Mouse (Mus musculus): ENCODE data around the gene Eif4e3.

DNA sequence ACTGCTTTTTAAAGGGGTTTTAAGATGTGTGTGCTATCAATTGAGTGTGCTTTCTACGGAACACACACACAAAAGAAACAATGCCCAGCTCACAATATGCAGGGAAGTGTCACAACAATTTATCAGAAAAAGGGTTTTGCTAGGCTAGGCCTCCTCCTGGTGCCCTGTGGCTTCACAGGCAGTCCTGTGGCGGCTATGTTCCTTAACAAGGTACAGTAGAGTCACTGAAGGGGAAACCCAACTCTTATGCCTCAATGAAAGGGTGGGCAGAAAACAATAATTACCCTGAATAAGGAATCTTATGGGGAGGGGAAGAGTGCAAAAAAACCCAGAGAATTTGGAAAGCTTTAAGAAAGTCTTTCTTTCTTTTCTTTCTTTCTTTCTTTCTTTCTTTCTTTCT is 40.2 kb downstream of the Eif4e3 start:
- no peak for TF ChIP-seq CTCF (IDR thresholded peaks at IDR 0.05; ENCODE audit: control insufficient read depth, insufficient read depth, insufficient replicate concordance, low read depth, low read length)
- TF ChIP-seq POLR2A (IDR thresholded peaks at IDR 0.05; ENCODE audit: control insufficient read depth, low read depth, low read length) = no peak

Measured in testis, adult 2 months (tissue).